Mouse (Mus musculus) midbrain, embryonic 12.5 days (tissue): Measurements from ENCODE around the gene Pcnx4. TPM values are rescaled to one million over a fixed set of nuclear protein-coding genes. Genes with fewer than 3 reads are reported as not detected.

ENCODE experiments used
- ATAC-seq: fragments of 200-750 bp; cut with Nextera tagmentation; 2 replicates; pipeline ENCODE4 v1.8.0; 2017; ENCODE audit warnings: low read depth, moderate TSS enrichment, moderate library complexity; ENCODE audit not compliant: low FRiP score
- H3K27ac ChIP-seq: fragments of 300-500 bp; sonication (generic); replicated peaks from 2 replicates; pipeline ENCODE4 v1.5.1; 2016; ENCODE audit warnings: mild to moderate bottlenecking
- H3K27me3 ChIP-seq: fragments of 300-500 bp; sonication (generic); 2 replicates; pipeline ENCODE4 v1.6.1; 2016; ENCODE audit warnings: mild to moderate bottlenecking
- H3K36me3 ChIP-seq: fragments of 300-500 bp; sonication (generic); 2 replicates; pipeline ENCODE4 v1.6.1; 2016
- H3K4me1 ChIP-seq: fragments of 300-500 bp; sonication (generic); 2 replicates; pipeline ENCODE4 v1.6.1; 2016
- H3K4me2 ChIP-seq: fragments of 300-500 bp; sonication (generic); replicated peaks from 2 replicates; pipeline ENCODE4 v1.6.1; 2016; ENCODE audit warnings: mild to moderate bottlenecking, moderate library complexity
- H3K4me3 ChIP-seq: fragments of 300-500 bp; sonication (generic); 2 replicates; pipeline ENCODE4 v1.5.1; 2016; ENCODE audit warnings: mild to moderate bottlenecking
- H3K9ac ChIP-seq: fragments of 300-500 bp; sonication (generic); replicated peaks from 2 replicates; pipeline ENCODE4 v1.6.1; 2016; ENCODE audit warnings: mild to moderate bottlenecking, moderate library complexity
- H3K9me3 ChIP-seq: fragments of 300-500 bp; sonication (generic); 2 replicates; pipeline ENCODE4 v1.6.1; 2016; ENCODE audit warnings: mild to moderate bottlenecking
- WGBS: fragments of 180-500 bp; shearing (Covaris S2); methylation state at CpG from one replicate; pipeline ENCODE4 v1.1.7; 2016; 5-methylcytosine and 5-hydroxymethylcytosine counted together
- polyA plus RNA-seq: library from polyadenylated mRNA; unstranded; fragments of >200 nt; fragmentation: Nextera tagmentation; extraction: Ambion mirVana; gene quantifications from 2 replicates; pipeline ENCODE4 v1.2.1, GENCODE M21; 2016

Gene Pcnx4
- polyA plus RNA-seq, 1 experiment from 2014 or later, result 18.6 TPM

GRCm38 (mm10) chr12:72620856-72621255 is 84.7 kb downstream of the Pcnx4 start:
- ATAC-seq, result no peak
- Histone ChIP-seq H3K4me3 (no peak overlapping the region), H3K4me2 (no peak overlapping the region), H3K4me1 (no peaks in the 10 kb centered on the region), H3K27ac (no peak overlapping the region), H3K9ac (no peak overlapping the region), H3K9me3 (no peaks in the 10 kb centered on the region), H3K27me3 (no peaks in the 10 kb centered on the region), H3K36me3 (no peaks in the 10 kb centered on the region)
- 94% methylated on average over 7 of the region's 7 CpGs for WGBS

- no peak overlapping the region for H3K4me2 ChIP-seq
- H3K9ac ChIP-seq, result no peak overlapping the region
- ATAC-seq, result no peak
- H3K4me3 ChIP-seq, result no peak overlapping the region
- H3K36me3 ChIP-seq, result no peaks in the 10 kb centered on the region
- 88% methylated on average over 1 of the region's 1 CpGs for WGBS
- H3K9me3 ChIP-seq, result no peaks in the 10 kb centered on the region
- no peak overlapping the region for H3K27ac ChIP-seq
- H3K4me1 ChIP-seq, result no peaks in the 10 kb centered on the region
- H3K27me3 ChIP-seq, result no peaks in the 10 kb centered on the region
These were observed 85.3 kb downstream of the Pcnx4 start for GRCm38 (mm10) chr12:72621441-72621840.

GRCm38 (mm10) chr12:72622853-72623496 is 86.8 kb downstream of the Pcnx4 start:
- Histone ChIP-seq H3K4me1 (no peaks in the 10 kb centered on the region), H3K4me3 (no peak overlapping the region), H3K27me3 (no peaks in the 10 kb centered on the region), H3K9ac (no peak overlapping the region), H3K4me2 (no peak overlapping the region), H3K27ac (no peak overlapping the region), H3K9me3 (no peaks in the 10 kb centered on the region), H3K36me3 (no peaks in the 10 kb centered on the region)
- no peak for ATAC-seq
- WGBS, result 89% methylated on average over 5 of the region's 5 CpGs

- 94% methylated on average over 7 of the region's 7 CpGs for WGBS
- Histone ChIP-seq H3K27ac (no peak overlapping the region), H3K4me2 (no peak overlapping the region), H3K9me3 (no peaks in the 10 kb centered on the region), H3K36me3 (no peaks in the 10 kb centered on the region), H3K4me3 (no peak overlapping the region), H3K9ac (no peak overlapping the region), H3K27me3 (no peaks in the 10 kb centered on the region), H3K4me1 (no peaks in the 10 kb centered on the region)
- no peak for ATAC-seq
These were observed 92.6 kb downstream of the Pcnx4 start for GRCm38 (mm10) chr12:72628751-72629150.

Other genes with a start within 250 kb of the Pcnx4 start
- 659 and 730 TPM in 2 replicates for gene Rtn1, start 127.3 kb upstream of the Pcnx4 start, polyA plus RNA-seq
- 2.9 and 3.1 TPM in 2 replicates for gene Lrrc9, start 94.5 kb upstream of the Pcnx4 start, polyA plus RNA-seq
- not detected in 2 replicates for gene Gm4756, start 113.3 kb downstream of the Pcnx4 start, polyA plus RNA-seq
- gene Dhrs7, start 128.5 kb downstream of the Pcnx4 start, polyA plus RNA-seq, result 9.1 and 10.5 TPM in 2 replicates
- 84.1 and 94.4 TPM in 2 replicates for gene Ppm1a, start 221.1 kb downstream of the Pcnx4 start, polyA plus RNA-seq